In the genomic region with DNA sequence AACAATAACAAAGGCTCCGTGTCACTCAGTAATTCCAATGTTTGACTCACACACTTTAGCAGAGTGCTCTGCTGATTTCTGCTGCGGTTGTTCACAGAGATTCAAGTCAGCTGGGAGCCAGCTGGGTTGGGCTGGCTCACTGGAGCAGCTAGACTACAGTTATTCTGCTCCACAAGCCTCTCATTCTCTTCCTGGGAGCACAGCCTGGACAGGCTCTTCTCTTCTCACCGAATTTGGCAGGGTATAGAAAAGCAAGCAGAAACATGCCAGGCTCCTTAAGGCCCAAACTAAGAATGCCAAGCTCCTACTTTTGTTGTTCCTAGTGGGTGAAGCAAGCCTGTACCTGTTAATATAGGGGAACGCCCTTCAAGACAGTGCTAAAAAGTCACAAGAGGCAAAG, we compare ENCODE assay signal across 22 mouse cellular contexts.
DNase-seq lines count a peak whose midpoint lies in the region; ATAC-seq lines count a peak whose summit lies in the region.
"Had no signal": no experiment of that assay in that cellular context is flagged by ENCODE, and none has a peak within 500 bp of the region (broad histone marks: within the 10 kb centered on the region; RNA-seq: fewer than 3 reads in every experiment).

No protein-coding gene starts in this region.

- no peak overlapping the region for H3K4me3 ChIP-seq in limb, embryonic 13.5 days
- H3K4me3 ChIP-seq in limb, embryonic 10.5 days: no peak overlapping the region
- no peak overlapping the region for H3K4me3 ChIP-seq in embryonic facial prominence, embryonic 15.5 days (replicated peaks)
- H3K4me3 ChIP-seq in stomach, embryonic 16.5 days (replicated peaks; ENCODE audit: low read length): no peak overlapping the region
- H3K4me3 ChIP-seq in hindbrain, embryonic 11.5 days (ENCODE audit: low read depth, low read length): no peak overlapping the region
- H3K4me3 ChIP-seq: forebrain, embryonic 10.5 days; heart, embryonic 10.5 days; hindbrain, embryonic 12.5 days; layer of hippocampus, adult 2 months; liver, embryonic 12.5 days had no signal

- no peaks in the 10 kb centered on the region for H3K36me3 ChIP-seq in limb, embryonic 13.5 days
- H3K36me3 ChIP-seq in limb, embryonic 10.5 days: no peaks in the 10 kb centered on the region
- H3K36me3 ChIP-seq in embryonic facial prominence, embryonic 15.5 days: no peaks in the 10 kb centered on the region
- no peaks in the 10 kb centered on the region for H3K36me3 ChIP-seq in stomach, embryonic 16.5 days (ENCODE audit: control insufficient read depth, insufficient read depth, low read length)
- H3K36me3 ChIP-seq in hindbrain, embryonic 11.5 days (ENCODE audit: control insufficient read depth, insufficient read depth, low read length): no peaks in the 10 kb centered on the region
- H3K36me3 ChIP-seq: forebrain, embryonic 10.5 days; heart, embryonic 10.5 days; hindbrain, embryonic 12.5 days; liver, embryonic 12.5 days had no signal

- 60% methylated on average over 4 of the region's 4 CpGs for WGBS in limb, embryonic 13.5 days
- WGBS in limb, embryonic 10.5 days: 65% methylated on average over 4 of the region's 4 CpGs
- WGBS in embryonic facial prominence, embryonic 15.5 days: 38% methylated on average over 4 of the region's 4 CpGs
- whole genome bisulfite sequencing in stomach, embryonic 16.5 days: 35% methylated on average over 4 of the region's 4 CpGs
- 63% methylated on average over 4 of the region's 4 CpGs for WGBS in hindbrain, embryonic 11.5 days

- H3K9me3 ChIP-seq in limb, embryonic 13.5 days: no peaks in the 10 kb centered on the region
- H3K9me3 ChIP-seq in limb, embryonic 10.5 days (replicated peaks): no peaks in the 10 kb centered on the region
- no peaks in the 10 kb centered on the region for H3K9me3 ChIP-seq in embryonic facial prominence, embryonic 15.5 days (replicated peaks)
- no peaks in the 10 kb centered on the region for H3K9me3 ChIP-seq in stomach, embryonic 16.5 days (replicated peaks; ENCODE audit: control insufficient read depth, low read length)
- H3K9me3 ChIP-seq in hindbrain, embryonic 11.5 days (ENCODE audit: control insufficient read depth, low read length): no peaks in the 10 kb centered on the region
- H3K9me3 ChIP-seq: forebrain, embryonic 10.5 days; heart, embryonic 10.5 days; hindbrain, embryonic 12.5 days; liver, embryonic 12.5 days had no signal

- H3K9ac ChIP-seq in limb, embryonic 13.5 days: no peak overlapping the region
- H3K9ac ChIP-seq in embryonic facial prominence, embryonic 15.5 days: no peak overlapping the region
- H3K9ac ChIP-seq in stomach, embryonic 16.5 days (ENCODE audit: low read length): no peak overlapping the region
- H3K9ac ChIP-seq in hindbrain, embryonic 11.5 days (ENCODE audit: low read depth, low read length): no peak overlapping the region
- H3K9ac ChIP-seq: hindbrain, embryonic 12.5 days; liver, embryonic 12.5 days had no signal

- H3K27me3 ChIP-seq in limb, embryonic 13.5 days: no peaks in the 10 kb centered on the region
- no peaks in the 10 kb centered on the region for H3K27me3 ChIP-seq in limb, embryonic 10.5 days (ENCODE audit: low read depth, poor library complexity, severe bottlenecking)
- no peaks in the 10 kb centered on the region for H3K27me3 ChIP-seq in embryonic facial prominence, embryonic 15.5 days
- no peaks in the 10 kb centered on the region for H3K27me3 ChIP-seq in stomach, embryonic 16.5 days (ENCODE audit: control insufficient read depth, insufficient read depth, low read length)
- no peaks in the 10 kb centered on the region for H3K27me3 ChIP-seq in hindbrain, embryonic 11.5 days (ENCODE audit: control insufficient read depth, insufficient read depth, low read length)
- H3K27me3 ChIP-seq: hindbrain, embryonic 12.5 days; liver, embryonic 12.5 days had no signal

- H3K27ac ChIP-seq in limb, embryonic 13.5 days: no peak overlapping the region
- H3K27ac ChIP-seq in limb, embryonic 10.5 days: no peak overlapping the region
- H3K27ac ChIP-seq in embryonic facial prominence, embryonic 15.5 days (replicated peaks): 0 out of 2 replicates have a peak overlapping the region, but pooled peaks have one; percentile 39
- peak overlapping the region; percentile 57; the same call in 1 of the 2 replicates for H3K27ac ChIP-seq in stomach, embryonic 16.5 days (ENCODE audit: low read length)
- H3K27ac ChIP-seq in hindbrain, embryonic 11.5 days (ENCODE audit: low read depth, low read length): no peak overlapping the region
- H3K27ac ChIP-seq: forebrain, embryonic 10.5 days; heart, embryonic 10.5 days; hindbrain, embryonic 12.5 days; kidney, postnatal 0 days; layer of hippocampus, adult 2 months; liver, embryonic 12.5 days had no signal

- H3K4me2 ChIP-seq in limb, embryonic 13.5 days (replicated peaks): no peak overlapping the region
- no peak overlapping the region for H3K4me2 ChIP-seq in embryonic facial prominence, embryonic 15.5 days (replicated peaks)
- no peak overlapping the region for H3K4me2 ChIP-seq in stomach, embryonic 16.5 days (ENCODE audit: low read depth, low read length)
- no peak overlapping the region for H3K4me2 ChIP-seq in hindbrain, embryonic 11.5 days (replicated peaks; ENCODE audit: low read depth, low read length)
- H3K4me2 ChIP-seq: hindbrain, embryonic 12.5 days; liver, embryonic 12.5 days had no signal

- ATAC-seq in limb, embryonic 13.5 days (ENCODE audit: low FRiP score, low read depth): 0 out of 2 replicates have a peak, but pooled peaks have one; percentile 32
- ATAC-seq in embryonic facial prominence, embryonic 15.5 days (ENCODE audit: insufficient number of reproducible peaks, low FRiP score, low TSS enrichment, low read depth): peak; percentile 54; the same call in 1 of the 2 replicates
- peak; percentile 64 for ATAC-seq in stomach, embryonic 16.5 days (ENCODE audit: insufficient read depth, low FRiP score)
- ATAC-seq in hindbrain, embryonic 11.5 days (ENCODE audit: low FRiP score): no peak
- ATAC-seq: liver, embryonic 12.5 days had no signal

- H3K4me1 ChIP-seq in limb, embryonic 13.5 days: no peaks in the 10 kb centered on the region
- H3K4me1 ChIP-seq in limb, embryonic 10.5 days: no peaks in the 10 kb centered on the region
- H3K4me1 ChIP-seq in embryonic facial prominence, embryonic 15.5 days: no peaks in the 10 kb centered on the region
- H3K4me1 ChIP-seq in stomach, embryonic 16.5 days (ENCODE audit: control insufficient read depth, insufficient read depth, low read length): no peaks in the 10 kb centered on the region
- no peaks in the 10 kb centered on the region for H3K4me1 ChIP-seq in hindbrain, embryonic 11.5 days (replicated peaks; ENCODE audit: control insufficient read depth, insufficient read depth, low read length)
- H3K4me1 ChIP-seq: forebrain, embryonic 10.5 days; heart, embryonic 10.5 days; hindbrain, embryonic 12.5 days; liver, embryonic 12.5 days had no signal

- no peak for DNase-seq in limb, embryonic 10.5 days (ENCODE audit: low spot score)
- peak; percentile 50 for DNase-seq in NIH3T3 (ENCODE audit: low read depth)
- DNase-seq in hindbrain, embryonic 11.5 days (ENCODE audit: low spot score): no peak
- DNase-seq in spleen, postnatal 10 days (ENCODE audit: low spot score in 2 of 2): no peak
- DNase-seq: adrenal gland, postnatal 14 days; cerebellum, adult 2 months; cerebellum, postnatal 36 days; gastrocnemius, postnatal 36 days; kidney, adult 18-20 months; lung, adult 2 months; lung, postnatal 4 days; retina, postnatal 1 day; thymus, postnatal 14 days had no signal

Comparison
In these comparisons a context has a peak if more than half of its experiments do, and no peak if none do; other contexts are left out.
1. H3K27ac ChIP-seq: peak in embryonic facial prominence, embryonic 15.5 days (single experiment) and stomach, embryonic 16.5 days (single experiment); none in limb, embryonic 13.5 days (single experiment), limb, embryonic 10.5 days (single experiment) and hindbrain, embryonic 11.5 days (single experiment).